Mouse (Mus musculus) intestine, embryonic 14.5 days (tissue): ENCODE measurements at regions not wholly inside any gene's neighbourhood (a gene's known extent, or its start where the extent isn't known, plus 50 kb on each side); places are given as distances from the start of the nearest gene placed in this dataset.

Experiments
- ATAC-seq: fragments of 200-750 bp; cut with Nextera tagmentation; replicated peaks from 2 replicates; pipeline ENCODE4 v1.8.0; 2017; ENCODE audit warnings: low read depth, moderate number of reproducible peaks, moderate TSS enrichment, moderate library complexity; ENCODE audit not compliant: low FRiP score, low TSS enrichment
- DNase-seq: peaks from one replicate; pipeline ENCODE4 v3.0.0-alpha.2; 2018; ENCODE audit warnings: low spot score
- H3K27ac ChIP-seq: fragments of 300-500 bp; sonication (generic); 2 replicates; pipeline ENCODE4 v1.5.1; 2014; ENCODE audit warnings: low read depth, mild to moderate bottlenecking, control low read depth
- H3K27me3 ChIP-seq: fragments of 300-500 bp; sonication (generic); replicated peaks from 2 replicates; pipeline ENCODE4 v1.6.1; 2014; ENCODE audit warnings: low read length, control low read depth; ENCODE audit not compliant: control insufficient read depth, insufficient read depth
- H3K36me3 ChIP-seq: fragments of 300-500 bp; sonication (generic); 2 replicates; pipeline ENCODE4 v1.6.1; 2014; ENCODE audit warnings: low read length, control low read depth; ENCODE audit not compliant: control insufficient read depth, insufficient read depth
- H3K4me1 ChIP-seq: fragments of 300-500 bp; sonication (generic); replicated peaks from 2 replicates; pipeline ENCODE4 v1.6.1; 2014; ENCODE audit warnings: low read length, control low read depth, mixed read lengths; ENCODE audit not compliant: control insufficient read depth, insufficient read depth
- H3K4me2 ChIP-seq: fragments of 300-500 bp; sonication (generic); 2 replicates; pipeline ENCODE4 v1.6.1; 2014; ENCODE audit warnings: low read length
- H3K4me3 ChIP-seq: fragments of 300-500 bp; sonication (generic); 2 replicates; pipeline ENCODE4 v1.5.1; 2014; ENCODE audit warnings: low read depth, low read length, control low read depth, mixed read lengths
- H3K9ac ChIP-seq: fragments of 300-500 bp; sonication (generic); 2 replicates; pipeline ENCODE4 v1.6.1; 2014; ENCODE audit warnings: mild to moderate bottlenecking, low read length
- H3K9me3 ChIP-seq: fragments of 300-500 bp; sonication (generic); 2 replicates; pipeline ENCODE4 v1.6.1; 2016; ENCODE audit warnings: low read length, control low read depth; ENCODE audit not compliant: control insufficient read depth
- WGBS: fragments of 180-500 bp; shearing (Covaris S2); extraction: QIAGEN DNeasy Blood & Tissue Kit; methylation state at CpG from one replicate; pipeline ENCODE4 v1.1.7; 2014; 5-methylcytosine and 5-hydroxymethylcytosine counted together

GRCm38 (mm10) chr4:89937673-89938072, 258.4 kb downstream of the Dmrta1 start:
- Histone ChIP-seq H3K9ac (no peak overlapping the region), H3K4me3 (no peak overlapping the region), H3K27ac (no peak overlapping the region), H3K27me3 (no peaks in the 10 kb centered on the region), H3K9me3 (no peaks in the 10 kb centered on the region), H3K36me3 (no peaks in the 10 kb centered on the region), H3K4me1 (no peaks in the 10 kb centered on the region), H3K4me2 (no peak overlapping the region)
- no peak for ATAC-seq
- WGBS, result 61% methylated on average over 1 of the region's 1 CpGs
- DNase-seq, result no peak

- DNase-seq (no peak), ATAC-seq (no peak)
Measured at GRCm38 (mm10) chr4:89941308-89941707, 262.1 kb downstream of the Dmrta1 start.

GRCm38 (mm10) chr4:89976146-89976545, 242.5 kb upstream of the Zfp352 start:
- Histone ChIP-seq H3K27ac (no peak overlapping the region), H3K36me3 (no peaks in the 10 kb centered on the region), H3K9me3 (no peaks in the 10 kb centered on the region), H3K4me3 (no peak overlapping the region), H3K4me1 (no peaks in the 10 kb centered on the region), H3K4me2 (no peak overlapping the region), H3K27me3 (no peaks in the 10 kb centered on the region), H3K9ac (no peak overlapping the region)
- WGBS, result 82% methylated on average over 3 of the region's 3 CpGs
- DNase-seq (no peak), ATAC-seq (no peak)

More at GRCm38 (mm10) chr4:89941308-89941707, 262.1 kb downstream of the Dmrta1 start:
- no peak overlapping the region for H3K4me2 ChIP-seq
- whole genome bisulfite sequencing, result 32% methylated on average over 4 of the region's 4 CpGs
- H3K9me3 ChIP-seq, result no peaks in the 10 kb centered on the region
- H3K9ac ChIP-seq, result no peak overlapping the region
- H3K4me1 ChIP-seq, result no peaks in the 10 kb centered on the region
- H3K4me3 ChIP-seq, result no peak overlapping the region
- H3K36me3 ChIP-seq, result no peaks in the 10 kb centered on the region
- no peak overlapping the region for H3K27ac ChIP-seq
- H3K27me3 ChIP-seq, result no peaks in the 10 kb centered on the region

GRCm38 (mm10) chr4:90003413-90003812, 215.2 kb upstream of the Zfp352 start:
- ATAC-seq (no peak), DNase-seq (no peak)
- H3K36me3 ChIP-seq, result no peaks in the 10 kb centered on the region
- no peaks in the 10 kb centered on the region for H3K4me1 ChIP-seq
- no peaks in the 10 kb centered on the region for H3K9me3 ChIP-seq
- H3K4me3 ChIP-seq, result no peak overlapping the region
- no peak overlapping the region for H3K9ac ChIP-seq
- H3K4me2 ChIP-seq, result no peak overlapping the region
- no peak overlapping the region for H3K27ac ChIP-seq
- 73% methylated on average over 3 of the region's 3 CpGs for WGBS
- no peaks in the 10 kb centered on the region for H3K27me3 ChIP-seq

GRCm38 (mm10) chr4:90003898-90004297, 214.7 kb upstream of the Zfp352 start:
- DNase-seq, result no peak
- Histone ChIP-seq H3K4me3 (no peak overlapping the region), H3K27ac (no peak overlapping the region), H3K4me2 (no peak overlapping the region), H3K36me3 (no peaks in the 10 kb centered on the region), H3K9ac (no peak overlapping the region), H3K27me3 (no peaks in the 10 kb centered on the region), H3K4me1 (no peaks in the 10 kb centered on the region), H3K9me3 (no peaks in the 10 kb centered on the region)
- ATAC-seq, result no peak
- 66% methylated on average over 1 of the region's 1 CpGs for WGBS

GRCm38 (mm10) chr4:90012723-90013122, 205.9 kb upstream of the Zfp352 start:
- 73% methylated on average over 1 of the region's 1 CpGs for WGBS
- H3K9ac ChIP-seq, result no peak overlapping the region
- ATAC-seq (no peak), DNase-seq (no peak)
- no peaks in the 10 kb centered on the region for H3K4me1 ChIP-seq
- H3K36me3 ChIP-seq, result no peaks in the 10 kb centered on the region
- H3K9me3 ChIP-seq, result no peaks in the 10 kb centered on the region
- no peaks in the 10 kb centered on the region for H3K27me3 ChIP-seq
- no peak overlapping the region for H3K4me2 ChIP-seq
- H3K27ac ChIP-seq, result no peak overlapping the region
- H3K4me3 ChIP-seq, result no peak overlapping the region

GRCm38 (mm10) chr4:90014203-90014602, 204.4 kb upstream of the Zfp352 start:
- H3K27me3 ChIP-seq, result no peaks in the 10 kb centered on the region
- ATAC-seq, result no peak
- no peak overlapping the region for H3K4me2 ChIP-seq
- no peak overlapping the region for H3K9ac ChIP-seq
- no peak overlapping the region for H3K27ac ChIP-seq
- no peak for DNase-seq
- H3K4me1 ChIP-seq, result no peaks in the 10 kb centered on the region
- H3K36me3 ChIP-seq, result no peaks in the 10 kb centered on the region
- H3K9me3 ChIP-seq, result no peaks in the 10 kb centered on the region
- H3K4me3 ChIP-seq, result no peak overlapping the region
